Mouse (Mus musculus): Measurements from ENCODE around the gene Chrna1.

The Chrna1 gene

DNA sequence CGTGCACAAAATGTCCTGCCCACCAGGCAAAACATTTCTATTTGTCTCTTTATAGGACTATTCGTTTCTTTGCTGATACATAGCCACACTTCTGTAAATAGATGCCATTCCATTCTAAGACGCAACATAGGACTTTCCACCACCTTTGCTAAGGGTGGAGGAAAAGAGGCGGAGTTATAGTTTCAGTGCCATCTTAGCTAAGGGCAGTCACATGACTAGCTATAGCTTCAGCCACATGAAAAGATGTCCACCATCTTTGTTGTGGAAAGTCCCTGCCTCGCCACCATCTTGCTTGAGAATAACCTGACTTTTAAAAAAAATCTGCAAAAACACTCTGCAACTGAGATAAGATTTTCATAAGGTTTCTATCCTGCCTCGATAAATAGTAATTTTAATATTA, 66.0 kb downstream of the Chrna1 start:
- DNase-seq, result no peak
